Mouse (Mus musculus) cerebral cortex, adult 2 months (tissue): ENCODE measurements around the gene Ptpn14.

ENCODE experiments used
- WGBS: fragments of 180-500 bp; shearing (Covaris S2); methylation state at CpG from one replicate; pipeline ENCODE4 v1.1.7; 2018; 5-methylcytosine and 5-hydroxymethylcytosine counted together

Gene Ptpn14

GRCm38 (mm10) chr1:189774778-189775177 lies 46.7 kb downstream of the Ptpn14 start:
- 89% methylated on average over 1 of the region's 1 CpGs for WGBS

GRCm38 (mm10) chr1:189777207-189777606 lies 49.1 kb downstream of the Ptpn14 start:
- WGBS: 88% methylated on average over 6 of the region's 6 CpGs

- 72% methylated on average over 5 of the region's 5 CpGs for WGBS
Measured at GRCm38 (mm10) chr1:189778343-189778742, 50.3 kb downstream of the Ptpn14 start.

- WGBS: 83% methylated on average over 3 of the region's 3 CpGs
Measured at GRCm38 (mm10) chr1:189779226-189779625, 51.2 kb downstream of the Ptpn14 start.

- 84% methylated on average over 10 of the region's 10 CpGs for WGBS
Measured at GRCm38 (mm10) chr1:189781721-189782345, 53.8 kb downstream of the Ptpn14 start.

GRCm38 (mm10) chr1:189782709-189783108 lies 54.6 kb downstream of the Ptpn14 start:
- 85% methylated on average over 6 of the region's 6 CpGs for WGBS

GRCm38 (mm10) chr1:189784503-189784902 lies 56.4 kb downstream of the Ptpn14 start:
- WGBS: 85% methylated on average over 7 of the region's 7 CpGs

- WGBS: 48% methylated on average over 26 of the region's 26 CpGs
Measured at GRCm38 (mm10) chr1:189786707-189787485, 58.8 kb downstream of the Ptpn14 start.

- 79% methylated on average over 6 of the region's 6 CpGs for WGBS
Measured at GRCm38 (mm10) chr1:189789545-189789944, 61.5 kb downstream of the Ptpn14 start.

GRCm38 (mm10) chr1:189790666-189791065 lies 62.6 kb downstream of the Ptpn14 start:
- WGBS: 77% methylated on average over 7 of the region's 7 CpGs

- WGBS: 73% methylated on average over 10 of the region's 10 CpGs
Measured at GRCm38 (mm10) chr1:189791534-189792217, 63.6 kb downstream of the Ptpn14 start.

- WGBS: 75% methylated on average over 14 of the region's 14 CpGs
Measured at GRCm38 (mm10) chr1:189792560-189793195, 64.6 kb downstream of the Ptpn14 start.

- 62% methylated on average over 15 of the region's 15 CpGs for WGBS
Measured at GRCm38 (mm10) chr1:189798949-189799348, 70.9 kb downstream of the Ptpn14 start.

- 34% methylated on average over 13 of the region's 13 CpGs for WGBS
Measured at GRCm38 (mm10) chr1:189800211-189800961, 72.3 kb downstream of the Ptpn14 start.

- 84% methylated on average over 4 of the region's 4 CpGs for WGBS
Measured at GRCm38 (mm10) chr1:189801303-189801702, 73.2 kb downstream of the Ptpn14 start.

GRCm38 (mm10) chr1:189802575-189802974 lies 74.5 kb downstream of the Ptpn14 start:
- 93% methylated on average over 4 of the region's 4 CpGs for whole genome bisulfite sequencing

- WGBS: 89% methylated on average over 11 of the region's 11 CpGs
Measured at GRCm38 (mm10) chr1:189803742-189804141, 75.7 kb downstream of the Ptpn14 start.

GRCm38 (mm10) chr1:189806533-189807297 lies 78.6 kb downstream of the Ptpn14 start:
- WGBS: 48% methylated on average over 13 of the region's 13 CpGs

- 96% methylated on average over 6 of the region's 6 CpGs for WGBS
Measured at GRCm38 (mm10) chr1:189808015-189808414, 79.9 kb downstream of the Ptpn14 start.

- 94% methylated on average over 2 of the region's 2 CpGs for WGBS
Measured at GRCm38 (mm10) chr1:189808453-189808852, 80.4 kb downstream of the Ptpn14 start.

GRCm38 (mm10) chr1:189811778-189812177 lies 83.7 kb downstream of the Ptpn14 start:
- 91% methylated on average over 2 of the region's 2 CpGs for WGBS
